Mouse (Mus musculus): Measurements from ENCODE around the gene Abhd17c.
A peak's percentile ranks its signal among the peaks of the same experiment; 100 is the strongest.
"Not testable (repeated sequence)": the region's sequence is repeated elsewhere in the genome, so short reads cannot be mapped to it uniquely, and the experiment has no call there.

Abhd17c gene

GRCm38 (mm10) chr7:84151001-84151959, at the start of gene Abhd17c:
Abhd17c (minus strand) TSS chr7:84151893.
- no peak for DNase-seq (ENCODE audit: low spot score)

- DNase-seq (ENCODE audit: low spot score), result no peak
Observed at GRCm38 (mm10) chr7:84197208-84197860, 45.6 kb upstream of the Abhd17c start.

GRCm38 (mm10) chr7:84196221-84196620, 44.5 kb upstream of the Abhd17c start:
- no peak for DNase-seq (ENCODE audit: low spot score)

DNA sequence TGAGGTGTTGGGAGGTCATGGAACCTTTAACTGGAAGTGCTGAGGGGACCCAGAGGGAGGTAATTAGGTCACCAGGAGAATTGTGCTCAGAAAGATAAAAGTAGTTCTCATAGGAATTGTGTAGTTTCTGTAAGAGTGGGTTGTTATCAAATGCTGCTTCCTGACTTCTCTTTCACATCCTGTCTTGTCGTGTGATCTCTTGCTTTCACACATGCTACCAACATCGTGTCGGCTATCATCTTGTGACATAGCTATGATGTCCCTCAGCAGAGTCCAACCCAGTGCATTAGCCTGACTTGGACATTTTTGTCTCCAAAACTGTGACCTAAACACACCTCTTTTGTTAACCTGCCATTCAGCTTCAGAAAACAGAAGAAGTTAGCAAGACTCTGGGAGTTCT, 40.6 kb upstream of the Abhd17c start:
- no peak for DNase-seq (ENCODE audit: low spot score)

- DNase-seq (ENCODE audit: low spot score), result no peak
Observed at GRCm38 (mm10) chr7:84191476-84191875, 39.8 kb upstream of the Abhd17c start.

DNA sequence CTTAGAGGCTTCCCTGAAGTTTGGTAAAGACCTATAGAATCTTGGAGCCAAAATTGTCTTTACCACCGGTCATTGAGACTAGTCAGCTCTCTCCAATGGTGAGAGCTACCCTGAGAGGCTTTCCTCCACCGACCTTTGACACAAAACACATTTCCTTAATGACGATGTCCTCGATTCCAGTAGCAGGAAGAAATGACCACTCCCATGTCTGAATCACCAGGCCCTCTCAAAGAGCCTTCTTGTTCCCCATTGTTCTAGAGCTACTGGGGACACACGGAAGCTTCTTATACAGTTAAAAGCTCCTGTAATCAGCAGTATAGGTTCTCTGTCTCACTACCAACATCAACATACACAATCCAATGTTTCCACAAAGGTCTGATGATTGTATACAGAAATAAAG, 36.5 kb upstream of the Abhd17c start:
- no peak for DNase-seq (ENCODE audit: low spot score)

GRCm38 (mm10) chr7:84185196-84185595, 33.5 kb upstream of the Abhd17c start:
- DNase-seq (ENCODE audit: low spot score), result no peak

GRCm38 (mm10) chr7:84184703-84185102, 33.0 kb upstream of the Abhd17c start:
- DNase-seq (ENCODE audit: low spot score), result no peak

DNA sequence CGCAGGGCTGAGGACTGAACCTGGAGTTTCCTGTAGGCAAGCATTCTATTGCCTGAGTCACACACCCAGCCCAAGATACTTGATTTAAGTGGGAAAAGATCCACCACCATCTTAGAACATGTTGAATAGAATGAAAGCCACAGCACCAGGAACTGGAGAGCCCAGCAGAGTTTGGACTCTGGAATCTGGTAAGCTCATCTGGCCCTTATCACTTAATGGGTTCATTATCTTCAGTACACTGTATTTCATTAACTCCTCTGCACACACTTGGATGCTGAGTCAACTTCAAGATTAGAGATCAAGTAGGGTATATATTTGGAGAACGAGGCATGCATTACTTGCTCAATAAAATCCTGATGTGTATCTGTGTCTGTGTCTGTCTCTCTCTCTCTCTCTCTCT, 27.1 kb upstream of the Abhd17c start:
- DNase-seq (ENCODE audit: low spot score), result not testable (repeated sequence)

DNA sequence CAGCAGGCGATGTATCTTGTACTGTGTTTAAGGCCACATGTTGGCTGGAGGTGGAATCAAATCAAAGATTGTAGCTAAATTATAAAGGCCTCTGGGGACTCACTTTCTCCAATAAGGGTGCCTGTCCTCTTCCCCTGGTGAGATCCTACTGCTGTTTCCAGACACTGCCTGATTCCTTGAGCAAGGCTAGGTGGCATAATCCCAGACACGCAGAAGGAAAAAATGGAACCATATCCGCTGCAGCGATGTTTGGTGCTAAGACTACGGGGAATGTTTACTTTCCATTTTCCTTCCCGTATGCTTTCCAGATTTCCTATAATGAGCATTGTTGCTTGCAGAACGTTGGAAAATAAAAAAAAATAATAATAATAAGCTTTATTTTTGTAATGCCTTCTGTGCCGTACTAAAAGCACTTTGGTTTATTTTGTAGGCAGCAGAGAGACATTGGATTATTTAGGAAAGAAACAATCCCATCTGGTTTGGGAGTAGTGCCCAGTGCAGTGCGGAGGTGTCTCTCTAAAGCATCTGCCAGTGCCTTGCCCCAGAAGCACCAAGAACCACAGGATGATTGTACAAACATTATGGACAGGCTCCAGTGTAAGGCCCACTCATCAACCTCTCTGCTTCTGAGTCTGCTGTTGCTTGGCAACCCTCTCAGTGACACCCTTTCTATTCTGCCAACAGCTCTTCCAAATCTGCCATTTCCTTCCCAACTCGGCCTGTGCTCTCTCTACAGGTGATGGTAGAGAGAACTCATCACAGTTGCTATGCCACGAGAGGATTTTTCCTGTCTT, 23.2 kb upstream of the Abhd17c start:
- DNase-seq (ENCODE audit: low spot score), result peak; percentile 71

DNA sequence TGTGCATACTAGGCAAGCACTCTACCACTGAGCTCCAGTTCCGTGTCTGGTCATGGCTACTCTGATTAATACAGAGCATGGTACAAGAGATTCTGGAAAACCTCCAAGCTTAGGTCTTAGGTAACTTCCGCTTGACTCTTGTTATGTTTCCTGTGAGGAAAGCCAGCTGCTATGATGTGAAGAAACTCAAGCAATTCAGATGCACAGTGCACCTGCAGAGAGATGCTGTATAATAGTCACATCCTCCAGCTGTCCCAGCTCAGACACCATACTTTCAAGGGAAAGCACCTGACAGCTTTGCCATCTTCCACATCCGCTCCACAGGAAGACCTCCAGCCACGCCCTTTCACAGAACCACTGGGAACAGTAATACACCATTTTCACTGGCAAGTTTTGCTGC, 21.7 kb upstream of the Abhd17c start:
- DNase-seq (ENCODE audit: low spot score), result no peak

DNA sequence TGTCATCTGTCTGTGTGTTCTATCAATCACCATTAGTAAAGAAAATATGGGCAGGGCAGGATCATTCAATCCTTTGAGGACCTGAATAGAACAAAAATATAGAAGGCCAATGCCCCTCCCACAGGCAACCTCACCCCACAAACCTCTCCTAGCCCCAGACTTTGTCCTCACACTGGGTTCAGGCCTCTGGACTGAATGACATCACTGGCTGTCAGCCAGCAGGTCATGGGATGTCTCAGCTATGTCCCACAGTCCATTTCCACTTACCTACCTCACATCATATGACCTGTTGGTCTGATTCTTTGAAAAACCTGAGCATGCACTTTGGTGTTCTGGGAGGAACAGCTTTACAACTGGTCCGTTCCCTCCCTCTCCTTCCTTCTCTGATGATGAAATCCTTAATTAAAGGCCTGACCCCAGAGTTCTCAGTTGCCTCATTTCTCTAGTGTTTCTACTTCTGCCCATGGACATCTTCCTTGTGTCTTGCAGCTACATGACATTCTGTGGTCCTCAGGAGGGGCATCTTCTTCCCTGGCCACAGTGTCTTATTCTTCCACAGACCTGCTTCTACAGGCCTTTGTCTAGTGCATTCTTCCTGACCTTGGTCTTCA, 19.6 kb upstream of the Abhd17c start:
- DNase-seq (ENCODE audit: low spot score), result no peak

DNA sequence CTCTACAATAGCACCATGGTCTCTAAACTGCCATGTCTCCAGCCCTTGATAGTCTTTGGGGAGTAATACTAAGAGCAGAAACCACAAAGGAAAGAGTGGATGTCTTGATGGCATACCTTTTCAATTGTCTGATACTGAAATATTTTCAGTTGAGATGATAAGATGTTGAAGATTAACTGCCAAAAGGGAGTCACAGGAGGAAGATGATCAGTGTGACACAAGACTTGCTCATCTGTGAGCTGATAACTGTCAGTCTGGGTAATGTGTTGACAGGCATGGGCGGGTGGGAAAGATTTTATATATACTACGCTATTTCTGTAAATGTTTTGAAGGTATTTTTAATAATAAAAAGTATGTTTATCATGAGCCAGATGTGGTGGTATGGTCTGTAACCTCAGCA, 16.7 kb upstream of the Abhd17c start:
- DNase-seq (ENCODE audit: low spot score), result no peak

- DNase-seq (ENCODE audit: low spot score), result no peak
Observed at GRCm38 (mm10) chr7:84166721-84167419, 15.2 kb upstream of the Abhd17c start.

DNA sequence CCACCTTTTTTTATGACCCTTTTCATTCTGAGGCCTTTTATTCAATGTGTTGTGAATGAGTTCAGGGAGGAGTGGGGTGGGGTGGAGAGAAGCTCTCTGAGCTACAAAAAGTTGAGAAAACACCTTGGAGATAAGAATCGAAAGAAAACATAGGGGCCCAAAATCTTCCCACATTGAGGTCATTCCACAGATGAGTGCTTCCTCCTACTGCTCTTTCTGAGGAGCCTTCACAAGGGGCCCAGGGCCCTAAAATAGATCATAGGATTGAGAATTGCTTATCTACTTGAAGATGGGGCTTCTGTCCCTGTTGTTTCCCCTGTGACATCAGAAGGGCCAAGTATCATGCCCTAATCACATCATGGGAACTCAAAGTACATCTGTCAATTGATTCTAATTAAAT, 14.3 kb upstream of the Abhd17c start:
- DNase-seq (ENCODE audit: low spot score), result no peak

- no peak for DNase-seq (ENCODE audit: low spot score)
Observed at GRCm38 (mm10) chr7:84165288-84165687, 13.6 kb upstream of the Abhd17c start.

DNA sequence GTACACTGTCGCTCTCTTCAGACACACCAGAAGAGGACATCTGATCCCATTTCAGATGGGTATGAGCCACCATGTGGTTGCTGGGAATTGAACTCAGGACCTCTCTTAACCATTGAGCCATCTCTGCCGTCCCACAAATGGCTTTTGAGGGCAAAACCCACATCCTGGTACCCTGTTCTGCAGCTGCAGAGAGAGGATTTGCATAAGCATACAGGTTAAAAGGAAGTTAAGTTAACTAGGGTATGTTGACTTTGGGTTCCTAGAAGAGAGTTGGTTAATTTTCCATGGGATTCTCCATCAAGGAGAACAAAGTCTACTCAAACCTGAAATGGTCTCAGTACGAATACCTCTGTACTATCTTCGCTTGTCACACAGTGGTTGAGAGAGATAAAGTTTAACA, 13.2 kb upstream of the Abhd17c start:
- no peak for DNase-seq (ENCODE audit: low spot score)

GRCm38 (mm10) chr7:84164419-84164818, 12.7 kb upstream of the Abhd17c start:
- DNase-seq (ENCODE audit: low spot score), result no peak

GRCm38 (mm10) chr7:84163585-84163984, 11.9 kb upstream of the Abhd17c start:
- no peak for DNase-seq (ENCODE audit: low spot score)

GRCm38 (mm10) chr7:84159414-84159813, 7.7 kb upstream of the Abhd17c start:
- no peak for DNase-seq (ENCODE audit: low spot score)

DNA sequence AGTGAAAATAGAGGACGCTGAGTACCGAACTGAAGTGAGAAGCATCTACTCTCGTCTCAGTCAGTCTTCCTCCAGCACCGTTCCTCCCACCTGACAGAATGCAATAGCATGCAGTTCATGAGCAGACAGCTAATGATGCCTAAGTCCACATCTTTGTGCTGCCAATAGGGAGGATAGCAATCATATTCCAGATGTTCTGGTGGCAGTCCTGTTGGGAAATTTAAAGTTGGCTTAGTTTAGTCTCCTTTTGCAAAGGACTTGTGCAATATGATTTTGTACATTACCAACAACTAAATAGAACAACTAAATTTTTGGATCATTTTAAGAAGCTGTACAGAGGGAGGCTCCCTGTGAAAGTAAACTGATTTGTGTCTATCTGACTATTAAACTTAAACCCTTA, 2.1 kb upstream of the Abhd17c start:
- DNase-seq (ENCODE audit: low spot score), result no peak
